Mouse (Mus musculus) stomach, postnatal 0 days (tissue): ENCODE results near the gene Ccr1. TPM values are rescaled to one million over a fixed set of nuclear protein-coding genes. Genes with fewer than 3 reads are reported as not detected.
"Not testable (repeated sequence)": the region's sequence is repeated elsewhere in the genome, so short reads cannot be mapped to it uniquely, and the experiment has no call there.

ENCODE experiments used
- ATAC-seq: fragments of 200-750 bp; cut with Nextera tagmentation; 2 replicates; pipeline ENCODE4 v1.8.0; 2017; ENCODE audit not compliant: low FRiP score, low TSS enrichment
- DNase-seq: peaks from one replicate; pipeline ENCODE4 v3.0.0-alpha.2; 2016; ENCODE audit warnings: low spot score
- H3K27ac ChIP-seq: fragments of 300-500 bp; sonication (generic); replicated peaks from 2 replicates; pipeline ENCODE4 v1.5.1; 2014; ENCODE audit warnings: mild to moderate bottlenecking, control low read depth
- H3K27me3 ChIP-seq: fragments of 300-500 bp; sonication (generic); 2 replicates; pipeline ENCODE4 v1.6.1; 2014; ENCODE audit warnings: low read length; ENCODE audit not compliant: control insufficient read depth, insufficient read depth
- H3K36me3 ChIP-seq: fragments of 300-500 bp; sonication (generic); 2 replicates; pipeline ENCODE4 v1.6.1; 2014; ENCODE audit warnings: low read length, mixed read lengths; ENCODE audit not compliant: control insufficient read depth, insufficient read depth
- H3K4me1 ChIP-seq: fragments of 300-500 bp; sonication (generic); replicated peaks from 2 replicates; pipeline ENCODE4 v1.6.1; 2014; ENCODE audit warnings: antibody characterized with exemption; ENCODE audit not compliant: control insufficient read depth, insufficient read depth
- H3K4me2 ChIP-seq: fragments of 300-500 bp; sonication (generic); replicated peaks from 2 replicates; pipeline ENCODE4 v1.6.1; 2014; ENCODE audit warnings: low read depth, mild to moderate bottlenecking, control low read depth, moderate library complexity
- H3K4me3 ChIP-seq: fragments of 300-500 bp; sonication (generic); 2 replicates; pipeline ENCODE4 v1.5.1; 2014; ENCODE audit warnings: low read depth, low read length, control low read depth
- H3K9ac ChIP-seq: fragments of 300-500 bp; sonication (generic); 2 replicates; pipeline ENCODE4 v1.6.1; 2014; ENCODE audit warnings: mild to moderate bottlenecking, low read length, control low read depth, mixed read lengths
- H3K9me3 ChIP-seq: fragments of 300-500 bp; sonication (generic); 2 replicates; pipeline ENCODE4 v1.6.1; 2016; ENCODE audit warnings: low read length; ENCODE audit not compliant: control insufficient read depth
- CTCF ChIP-seq: IDR thresholded peaks from 2 replicates; pipeline ENCODE4 v1.5.1; 2016; ENCODE audit warnings: antibody characterized with exemption, low read depth, mild to moderate bottlenecking, moderate library complexity
- EP300 ChIP-seq: optimal IDR thresholded peaks from 2 replicates; pipeline ENCODE3; 2016; ENCODE audit warnings: antibody characterized with exemption
- WGBS: fragments of 180-500 bp; shearing (Covaris S2); extraction: QIAGEN DNeasy Blood & Tissue Kit; methylation state at CpG from one replicate; pipeline ENCODE4 v1.1.7; 2014; 5-methylcytosine and 5-hydroxymethylcytosine counted together
- polyA plus RNA-seq: library from polyadenylated mRNA; unstranded; fragments of >200 nt; fragmentation: Nextera tagmentation; extraction: Ambion mirVana; gene quantifications from 2 replicates; pipeline ENCODE4 v1.2.1, GENCODE M21; 2015

Gene Ccr1
- polyA plus RNA-seq, 1 experiment from 2014 or later, result 3.9 TPM

DNA sequence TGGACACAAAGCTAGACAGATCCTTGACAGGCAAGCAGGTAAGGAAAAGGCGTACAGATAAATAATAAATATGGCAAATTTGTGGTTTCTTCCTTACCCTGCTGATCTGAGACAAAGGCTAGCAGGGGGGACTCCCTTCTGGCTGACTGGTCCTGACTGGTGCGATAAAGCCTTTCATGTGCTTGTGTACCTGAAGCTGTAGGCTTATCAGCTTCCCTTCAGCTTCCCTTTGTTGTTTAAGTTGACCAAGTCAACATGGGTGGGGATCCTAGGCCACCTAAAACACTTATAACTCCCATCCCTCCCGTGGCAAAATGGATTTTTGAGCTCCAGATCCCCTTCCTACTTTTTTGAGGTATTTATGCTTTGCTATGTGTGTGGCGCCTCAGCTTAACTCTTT is 13.4 kb upstream of the Ccr1 start:
- 55% methylated on average over 4 of the region's 4 CpGs for WGBS
- no peak overlapping the region for H3K4me2 ChIP-seq
- no peak overlapping the region for H3K27ac ChIP-seq
- TF ChIP-seq CTCF (no peak), EP300 (no peak)
- no peaks in the 10 kb centered on the region for H3K9me3 ChIP-seq
- H3K36me3 ChIP-seq, result no peaks in the 10 kb centered on the region
- no peaks in the 10 kb centered on the region for H3K4me1 ChIP-seq
- DNase-seq, result peak; percentile 17
- H3K9ac ChIP-seq, result no peak overlapping the region
- no peak overlapping the region for H3K4me3 ChIP-seq
- peak; percentile 68; the same call in 1 of the 2 replicates for ATAC-seq
- H3K27me3 ChIP-seq, result no peaks in the 10 kb centered on the region

DNA sequence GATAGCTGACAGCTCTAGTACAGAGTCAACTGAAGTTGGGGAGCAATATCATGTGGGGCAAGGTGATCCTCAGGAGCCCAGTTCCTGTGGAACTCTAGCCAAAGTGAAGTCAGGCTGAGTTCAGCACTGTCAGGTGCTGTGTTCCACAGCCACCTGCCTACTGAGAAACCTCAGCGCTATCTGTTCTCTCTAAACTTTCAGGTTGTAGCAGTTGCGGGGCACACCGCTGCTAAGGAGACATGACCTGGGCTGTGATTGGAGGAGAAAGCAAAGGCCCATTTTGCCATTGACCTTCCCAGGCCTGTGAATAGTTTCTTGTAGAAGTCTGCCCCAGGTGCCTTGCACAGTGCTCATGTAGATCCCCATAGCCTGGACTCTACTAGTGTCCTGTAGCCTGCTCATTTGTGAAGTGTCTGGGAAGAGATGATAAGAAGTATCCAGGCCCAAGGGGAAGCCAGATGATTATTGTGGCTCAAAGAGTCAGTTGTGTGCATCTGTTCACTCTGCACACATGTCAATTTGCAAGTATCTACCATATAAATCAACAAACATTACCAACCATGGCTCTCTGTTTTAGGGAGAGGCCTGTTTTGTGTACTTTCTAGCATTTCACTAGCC is 12.5 kb upstream of the Ccr1 start:
- not testable (repeated sequence) for DNase-seq, H3K9me3 ChIP-seq, ATAC-seq, H3K9ac ChIP-seq, H3K4me2 ChIP-seq, H3K4me3 ChIP-seq, H3K4me1 ChIP-seq, H3K27me3 ChIP-seq, H3K27ac ChIP-seq, H3K36me3 ChIP-seq
- no CpG with 5 or more reads among the region's 3 CpGs for WGBS

DNA sequence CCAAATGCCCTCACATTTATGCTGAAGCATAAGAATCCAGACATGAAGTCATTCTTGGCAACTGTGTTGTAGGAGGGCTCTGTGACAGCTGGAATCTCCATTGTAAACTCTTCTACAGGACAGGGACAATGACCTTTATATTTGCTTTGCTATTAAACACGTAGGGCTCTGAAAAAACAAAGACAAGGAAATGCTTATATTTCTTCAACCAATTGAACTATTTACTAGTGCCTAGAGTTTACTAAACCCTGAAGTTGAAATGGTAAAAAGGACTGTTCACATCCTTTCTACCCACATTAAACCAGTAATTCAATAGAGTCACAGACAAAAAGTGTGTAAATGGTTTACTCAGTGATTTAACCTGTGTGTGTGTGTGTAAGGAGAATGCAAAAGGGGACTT is 9.8 kb upstream of the Ccr1 start, which contains the start of gene Ccr1l1:
Gene Ccr1l1, minus strand, starts transcription at position 101 of the 400 bp plus-strand sequence.
- Histone ChIP-seq H3K27ac (no peak within 1 kb of the TSS), H3K4me2 (no peak within 1 kb of the TSS), H3K4me1 (no peaks in the 10 kb centered on the region), H3K9me3 (no peaks in the 10 kb centered on the region), H3K4me3 (no peak within 1 kb of the TSS), H3K9ac (no peak within 1 kb of the TSS), H3K27me3 (no peaks in the 10 kb centered on the region), H3K36me3 (no peaks in the 10 kb centered on the region)
- DNase-seq (no peak), ATAC-seq (no peak)
- 17% methylated on average over 1 of the region's 1 CpGs for WGBS
- no peak for TF ChIP-seq EP300

DNA sequence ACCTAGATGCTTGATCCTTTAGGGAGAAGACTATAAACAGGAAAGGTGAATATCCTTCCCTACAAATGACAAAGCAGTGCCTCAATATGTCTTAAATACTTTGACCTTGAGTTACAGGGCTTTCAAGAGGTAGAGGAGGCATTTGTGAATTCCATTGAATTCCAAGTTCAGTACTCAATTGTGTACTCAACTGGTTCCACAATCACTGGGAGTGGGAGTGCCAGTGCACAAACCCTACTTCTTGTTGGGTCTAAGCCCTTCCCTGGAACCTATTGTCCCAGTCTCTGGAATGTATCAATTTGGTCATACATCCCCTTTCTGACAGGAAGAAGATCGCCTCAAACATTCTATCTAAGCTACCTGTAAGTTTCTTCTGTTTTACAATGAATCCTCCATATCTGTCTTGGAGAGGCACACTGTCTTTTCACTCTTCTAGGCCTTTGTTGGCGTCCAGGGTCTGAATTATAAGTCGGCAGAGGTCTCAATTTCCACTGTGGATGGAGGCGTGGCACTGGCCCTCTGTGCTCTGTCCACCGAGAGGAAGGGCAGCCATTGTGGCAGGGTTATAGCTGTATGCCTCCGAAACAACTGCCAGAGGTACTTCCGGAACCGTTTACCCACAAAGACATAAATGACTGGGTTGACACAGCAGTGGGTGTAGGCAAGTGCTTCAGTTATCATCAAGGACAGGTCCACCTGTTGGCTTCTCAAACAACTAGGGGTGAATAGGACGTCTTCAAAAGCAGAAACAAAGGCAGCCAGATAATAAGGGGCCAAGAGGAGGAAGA is 8.6 kb upstream of the Ccr1 start:
- Histone ChIP-seq H3K9ac (no peak overlapping the region), H3K27me3 (no peaks in the 10 kb centered on the region), H3K4me2 (no peak overlapping the region), H3K4me1 (no peaks in the 10 kb centered on the region), H3K36me3 (no peaks in the 10 kb centered on the region), H3K27ac (no peak overlapping the region), H3K9me3 (no peaks in the 10 kb centered on the region), H3K4me3 (no peak overlapping the region)
- no peak for TF ChIP-seq CTCF
- no peak for ATAC-seq
- WGBS, result 73% methylated on average over 9 of the region's 9 CpGs
- DNase-seq, result no peak

DNA sequence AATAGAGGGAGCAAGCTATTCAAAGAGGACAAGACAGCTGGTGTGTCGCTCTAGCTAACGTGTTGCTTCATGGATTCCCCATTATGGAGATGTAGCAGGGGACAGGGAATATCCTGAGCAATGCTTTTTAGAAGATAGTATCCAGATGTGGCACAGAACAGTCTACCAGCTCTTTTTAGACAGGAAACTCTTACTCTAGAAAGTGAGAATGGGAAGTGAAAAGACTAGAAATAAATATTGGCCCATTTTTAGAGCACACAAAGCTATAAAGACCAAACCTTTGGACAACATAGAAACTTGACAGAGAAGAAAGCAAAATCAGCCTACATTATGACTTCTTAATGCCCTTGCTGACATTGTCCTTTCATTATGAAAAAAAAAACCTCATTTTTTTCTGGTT is 7.1 kb upstream of the Ccr1 start:
- no peak for TF ChIP-seq EP300
- no peak for TF ChIP-seq CTCF
- 82% methylated on average over 2 of the region's 2 CpGs for WGBS
- no peaks in the 10 kb centered on the region for H3K4me1 ChIP-seq
- no peaks in the 10 kb centered on the region for H3K36me3 ChIP-seq
- no peak overlapping the region for H3K4me3 ChIP-seq
- H3K9me3 ChIP-seq, result no peaks in the 10 kb centered on the region
- H3K9ac ChIP-seq, result no peak overlapping the region
- ATAC-seq, result no peak
- H3K27ac ChIP-seq, result no peak overlapping the region
- H3K4me2 ChIP-seq, result no peak overlapping the region
- H3K27me3 ChIP-seq, result no peaks in the 10 kb centered on the region
- DNase-seq, result no peak

DNA sequence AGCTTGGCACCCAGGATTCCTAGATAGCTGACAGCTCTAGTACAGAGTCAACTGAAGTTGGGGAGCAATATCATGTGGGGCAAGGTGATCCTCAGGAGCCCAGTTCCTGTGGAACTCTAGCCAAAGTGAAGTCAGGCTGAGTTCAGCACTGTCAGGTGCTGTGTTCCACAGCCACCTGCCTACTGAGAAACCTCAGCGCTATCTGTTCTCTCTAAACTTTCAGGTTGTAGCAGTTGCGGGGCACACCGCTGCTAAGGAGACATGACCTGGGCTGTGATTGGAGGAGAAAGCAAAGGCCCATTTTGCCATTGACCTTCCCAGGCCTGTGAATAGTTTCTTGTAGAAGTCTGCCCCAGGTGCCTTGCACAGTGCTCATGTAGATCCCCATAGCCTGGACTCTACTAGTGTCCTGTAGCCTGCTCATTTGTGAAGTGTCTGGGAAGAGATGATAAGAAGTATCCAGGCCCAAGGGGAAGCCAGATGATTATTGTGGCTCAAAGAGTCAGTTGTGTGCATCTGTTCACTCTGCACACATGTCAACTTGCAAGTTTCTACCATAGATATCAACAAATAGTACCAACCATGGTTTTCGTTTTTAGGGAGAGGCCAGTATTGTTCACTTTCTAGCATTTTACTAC is 1.5 kb downstream of the Ccr1 start:
- H3K4me2 ChIP-seq, H3K4me3 ChIP-seq, DNase-seq, H3K36me3 ChIP-seq, H3K27me3 ChIP-seq, H3K9ac ChIP-seq, H3K4me1 ChIP-seq, H3K27ac ChIP-seq, ATAC-seq, H3K9me3 ChIP-seq: not testable (repeated sequence)
- 84% methylated on average over 1 of the region's 4 CpGs for WGBS
